ENCODE assay signal across 16 mouse cellular contexts in the genomic region with DNA sequence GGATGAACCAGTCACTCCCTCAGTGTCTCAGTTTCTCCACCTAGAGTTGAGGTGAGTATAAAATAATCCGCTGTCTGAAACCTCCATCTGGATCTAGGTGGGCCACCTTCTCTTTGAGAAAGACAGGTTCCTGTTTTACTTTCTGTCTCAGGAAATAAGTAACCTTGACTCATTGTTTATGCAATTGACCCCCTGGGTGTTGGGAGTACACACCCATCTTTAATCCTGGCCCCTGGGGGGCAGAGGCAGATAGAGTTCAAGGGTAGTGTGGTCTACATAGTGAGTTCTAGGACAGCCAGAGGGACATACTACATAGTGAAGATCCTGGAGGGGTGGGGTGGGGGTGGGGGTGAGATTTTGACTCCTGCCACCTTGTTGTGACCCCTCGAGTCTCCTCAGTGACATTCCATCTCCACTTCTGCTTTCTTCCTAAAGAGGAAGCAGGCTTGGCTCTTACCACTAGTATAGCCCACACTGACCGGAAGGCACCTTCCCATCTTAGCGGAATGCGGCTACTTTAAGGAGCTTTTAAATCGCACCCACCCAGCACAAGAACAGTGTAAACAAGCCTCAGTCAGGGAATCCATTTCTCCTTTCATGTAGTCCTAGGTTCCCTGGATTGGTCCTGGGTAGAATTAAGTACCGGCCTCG.
DNase-seq lines count a peak whose midpoint lies in the region; ATAC-seq and TF ChIP-seq lines count a peak whose summit lies in the region.
"Had no signal": no experiment of that assay in that cellular context is flagged by ENCODE, and none has a peak within 500 bp of the region (broad histone marks: within the 10 kb centered on the region; RNA-seq: fewer than 3 reads in every experiment).

No protein-coding gene starts in this region.

- H3K9ac ChIP-seq in heart, embryonic 13.5 days, result 0 out of 2 replicates have a peak overlapping the region, but pooled peaks have one; percentile 29
- H3K9ac ChIP-seq in ES-Bruce4 (ENCODE audit: low read depth, poor library complexity, severe bottlenecking), result no peak overlapping the region
- H3K9ac ChIP-seq in intestine, embryonic 14.5 days (ENCODE audit: low read length), result no peak overlapping the region

- H3K36me3 ChIP-seq in heart, embryonic 13.5 days, result no peaks in the 10 kb centered on the region
- no peaks in the 10 kb centered on the region for H3K36me3 ChIP-seq in ES-Bruce4 (ENCODE audit: control insufficient read depth, insufficient read depth, low read length, poor library complexity, severe bottlenecking)
- no peaks in the 10 kb centered on the region for H3K36me3 ChIP-seq in intestine, embryonic 14.5 days (ENCODE audit: control insufficient read depth, insufficient read depth, low read length)
- H3K36me3 ChIP-seq: forebrain, embryonic 10.5 days had no signal

- no peaks in the 10 kb centered on the region for H3K9me3 ChIP-seq in heart, embryonic 13.5 days
- no peaks in the 10 kb centered on the region for H3K9me3 ChIP-seq in ES-Bruce4 (replicated peaks; ENCODE audit: control insufficient read depth, insufficient read depth, low read length, poor library complexity, severe bottlenecking)
- no peaks in the 10 kb centered on the region for H3K9me3 ChIP-seq in intestine, embryonic 14.5 days (ENCODE audit: control insufficient read depth, low read length)
- H3K9me3 ChIP-seq: forebrain, embryonic 10.5 days had no signal

- WGBS in heart, embryonic 13.5 days, result 62% methylated on average over 8 of the region's 8 CpGs
- 46% methylated on average over 8 of the region's 8 CpGs for WGBS in intestine, embryonic 14.5 days
- 92% methylated on average over 8 of the region's 8 CpGs for WGBS in cerebellum, adult 2 months

- TF ChIP-seq POLR2A in ES-Bruce4 (IDR thresholded peaks at IDR 0.05; ENCODE audit: insufficient read depth, low read length), result no peak
- no peak for TF ChIP-seq POLR2A in cerebellum, adult 2 months (IDR thresholded peaks at IDR 0.05; ENCODE audit: borderline replicate concordance, insufficient read depth, low read length)

- 0 out of 2 replicates have a peak overlapping the region, but pooled peaks have one; percentile 21 for H3K27ac ChIP-seq in heart, embryonic 13.5 days (replicated peaks)
- H3K27ac ChIP-seq in ES-Bruce4 (ENCODE audit: insufficient read depth, low read length), result peak overlapping the region; percentile 12
- no peak overlapping the region for H3K27ac ChIP-seq in intestine, embryonic 14.5 days (ENCODE audit: low read depth)
- H3K27ac ChIP-seq in cerebellum, adult 2 months (ENCODE audit: insufficient read depth, low read length), result no peak overlapping the region
- H3K27ac ChIP-seq: forebrain, embryonic 10.5 days had no signal

- intact Hi-C loops in heart, postnatal 10 days (cut with DNase I), result no loop called here
- intact Hi-C loops in left cerebral cortex, postnatal 14 days (cut with DNase I), result loop anchor here (5.0 kb wide), 1 partner anchor 51 kb away; no protein-coding TSS in a partner anchor

- H3K27me3 ChIP-seq in heart, embryonic 13.5 days (replicated peaks), result no peaks in the 10 kb centered on the region
- no peaks in the 10 kb centered on the region for H3K27me3 ChIP-seq in ES-Bruce4 (ENCODE audit: control insufficient read depth, insufficient read depth, low read length, poor library complexity, severe bottlenecking)
- H3K27me3 ChIP-seq in intestine, embryonic 14.5 days (replicated peaks; ENCODE audit: control insufficient read depth, insufficient read depth, low read length), result no peaks in the 10 kb centered on the region
- no peaks in the 10 kb centered on the region for H3K27me3 ChIP-seq in cerebellum, adult 2 months (ENCODE audit: control insufficient read depth, insufficient read depth, low read length)

- peak; percentile 36; the same call in 1 of the 2 replicates for TF ChIP-seq EP300 in ES-Bruce4 (IDR thresholded peaks at IDR 0.05; ENCODE audit: insufficient read depth, low read depth, low read length)

- no peak overlapping the region for H3K4me3 ChIP-seq in heart, embryonic 13.5 days
- H3K4me3 ChIP-seq in ES-Bruce4 (ENCODE audit: low read depth, low read length), result no peak overlapping the region
- H3K4me3 ChIP-seq in intestine, embryonic 14.5 days (ENCODE audit: low read depth, low read length), result no peak overlapping the region
- H3K4me3 ChIP-seq in cerebellum, adult 2 months (replicated peaks; ENCODE audit: insufficient read depth, low read depth, low read length), result no peak overlapping the region
- H3K4me3 ChIP-seq: forebrain, embryonic 10.5 days had no signal

- no peak for DNase-seq in heart, postnatal 10 days
- no peak for DNase-seq in intestine, embryonic 14.5 days (ENCODE audit: low spot score)
- peak; percentile 53 to 54 for DNase-seq in monocyte, adult 2 months (ENCODE audit: low read depth in 1 of 2, low spot score in 2 of 2)
- no peak for DNase-seq in cerebellum, adult 2 months
- DNase-seq in left cerebral cortex, postnatal 14 days (ENCODE audit: low spot score in 2 of 2), result no peak
- DNase-seq in spleen, postnatal 36 days (ENCODE audit: low spot score in 2 of 2), result no peak
- DNase-seq: embryo, embryonic 11 days; gastrocnemius, postnatal 10 days; heart, postnatal 4 days; kidney, postnatal 10 days; right cerebral cortex, postnatal 25 days; thymus, postnatal 4 days had no signal

- no peak for TF ChIP-seq CTCF in ES-Bruce4 (IDR thresholded peaks at IDR 0.05; ENCODE audit: low read depth, low read length)
- no peak for TF ChIP-seq CTCF in cerebellum, adult 2 months (IDR thresholded peaks at IDR 0.05; ENCODE audit: borderline replicate concordance, insufficient read depth, low read depth, low read length)

- 0 out of 2 replicates have a peak overlapping the region, but pooled peaks have one; percentile 10 for H3K4me2 ChIP-seq in heart, embryonic 13.5 days
- H3K4me2 ChIP-seq in intestine, embryonic 14.5 days (ENCODE audit: low read length), result 0 out of 2 replicates have a peak overlapping the region, but pooled peaks have one; percentile 1
- H3K4me2 ChIP-seq: midbrain, embryonic 11.5 days had no signal

- H3K4me1 ChIP-seq in heart, embryonic 13.5 days, result peaks cover 60% of the 10 kb centered on the region
- H3K4me1 ChIP-seq in ES-Bruce4 (ENCODE audit: control insufficient read depth, insufficient read depth, low read length), result peaks cover 30% of the 10 kb centered on the region
- H3K4me1 ChIP-seq in intestine, embryonic 14.5 days (replicated peaks; ENCODE audit: control insufficient read depth, insufficient read depth, low read length), result peaks cover 53% of the 10 kb centered on the region
- H3K4me1 ChIP-seq in cerebellum, adult 2 months (ENCODE audit: control insufficient read depth, insufficient read depth, low read length), result peaks cover 11% of the 10 kb centered on the region

- no peak for ATAC-seq in heart, embryonic 13.5 days (ENCODE audit: extremely low read depth, insufficient number of reproducible peaks, low FRiP score, low TSS enrichment)
- no peak for ATAC-seq in intestine, embryonic 14.5 days (replicated peaks; ENCODE audit: low FRiP score, low TSS enrichment, low read depth)

Comparison
In these comparisons a context has a peak if more than half of its experiments do, and no peak if none do; other contexts are left out.
1. H3K27ac ChIP-seq: peak in heart, embryonic 13.5 days (single experiment) and ES-Bruce4 (single experiment); none in intestine, embryonic 14.5 days (single experiment) and cerebellum, adult 2 months (single experiment).
2. DNase-seq: peak in monocyte, adult 2 months (2 of 2); none in heart, postnatal 10 days (0 of 2), intestine, embryonic 14.5 days (single experiment), cerebellum, adult 2 months (0 of 2), left cerebral cortex, postnatal 14 days (0 of 2) and spleen, postnatal 36 days (0 of 2).